Mouse (Mus musculus) heart, adult 11 months (tissue): ENCODE results near the gene Golt1b.

ENCODE experiments used
- DNase-seq: peaks from one replicate; pipeline ENCODE4 v3.0.0; 2022

The Golt1b gene

GRCm38 (mm10) chr6:142387011-142387754 lies at the start of gene Golt1b, which contains the start of gene Recql:
Gene Golt1b, plus strand, starts transcription at chr6:142387221.
Gene Recql, minus strand, starts transcription at chr6:142387087.
- DNase-seq, result peak; percentile 100

GRCm38 (mm10) chr6:142338961-142339360 lies 48.1 kb upstream of the Golt1b start:
- no peak for DNase-seq

- no peak for DNase-seq
Measured at GRCm38 (mm10) chr6:142339576-142339975, 47.4 kb upstream of the Golt1b start.

DNA sequence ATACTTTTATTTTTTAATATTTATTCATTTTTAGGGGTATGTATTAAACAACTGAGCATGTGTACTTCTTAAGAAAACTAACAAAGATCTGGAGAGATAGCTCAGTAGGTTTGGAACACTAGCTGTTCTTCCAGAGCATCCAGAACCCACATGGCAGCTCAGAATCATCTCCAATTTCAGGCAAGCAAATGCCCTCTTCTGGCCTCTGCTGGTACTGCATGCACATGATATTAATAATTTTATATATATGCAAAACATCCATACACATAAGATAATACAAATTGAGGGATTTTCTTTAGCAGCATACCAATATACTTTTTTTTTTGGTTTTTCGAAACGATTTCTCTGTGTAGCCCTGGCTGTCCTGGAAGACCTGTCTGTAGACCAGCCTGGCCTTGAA lies 43.5 kb upstream of the Golt1b start:
- peak; percentile 51 for DNase-seq

- DNase-seq, result peak; percentile 98
Measured at GRCm38 (mm10) chr6:142345440-142346038, 41.5 kb upstream of the Golt1b start, which contains the start of gene Pyroxd1. Gene Pyroxd1, plus strand, starts transcription at chr6:142345654.

DNA sequence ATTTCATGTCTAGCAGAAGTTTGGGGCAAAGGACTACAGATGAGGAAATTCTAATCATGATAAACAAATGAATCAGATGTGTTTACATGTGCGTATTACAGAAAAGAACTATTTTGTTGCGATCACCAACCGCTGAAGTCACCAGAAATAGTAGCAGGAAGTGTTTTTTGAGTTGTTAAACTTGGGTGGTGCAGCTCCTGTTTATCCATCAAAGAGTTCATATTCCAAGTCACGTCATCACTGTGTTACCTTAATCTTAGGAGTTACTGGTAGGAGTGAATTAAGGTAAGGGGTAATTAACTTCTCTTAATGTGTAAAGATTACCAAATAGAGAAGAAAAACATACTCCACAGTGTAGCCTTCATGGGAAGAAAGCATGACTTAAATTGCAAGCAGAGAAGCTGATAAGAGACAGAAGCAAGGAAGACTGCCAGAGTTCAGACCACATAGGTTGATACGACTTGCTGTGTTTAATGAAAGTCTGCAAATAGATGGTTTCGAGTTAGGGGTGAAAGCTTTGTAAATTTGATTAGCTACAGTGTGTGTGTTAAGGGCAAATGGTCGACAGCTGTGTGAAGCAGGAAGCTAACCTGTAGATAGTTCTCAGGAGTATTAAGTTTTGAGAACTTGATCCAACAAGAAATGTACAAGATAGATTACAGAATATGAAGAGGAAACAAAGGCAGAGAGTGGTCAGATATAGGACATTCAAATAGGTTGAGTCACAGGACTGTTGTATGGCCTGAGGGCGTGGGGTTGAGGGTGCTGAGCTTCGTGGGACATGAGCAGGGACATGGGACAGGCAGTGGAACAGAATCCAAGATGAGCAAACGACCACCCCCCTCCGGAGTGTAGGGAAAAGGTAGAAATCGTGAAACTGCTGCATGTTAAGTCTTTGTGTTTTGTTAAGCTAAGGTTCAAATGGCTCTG lies 40.6 kb upstream of the Golt1b start:
- DNase-seq, result peak; percentile 36

DNA sequence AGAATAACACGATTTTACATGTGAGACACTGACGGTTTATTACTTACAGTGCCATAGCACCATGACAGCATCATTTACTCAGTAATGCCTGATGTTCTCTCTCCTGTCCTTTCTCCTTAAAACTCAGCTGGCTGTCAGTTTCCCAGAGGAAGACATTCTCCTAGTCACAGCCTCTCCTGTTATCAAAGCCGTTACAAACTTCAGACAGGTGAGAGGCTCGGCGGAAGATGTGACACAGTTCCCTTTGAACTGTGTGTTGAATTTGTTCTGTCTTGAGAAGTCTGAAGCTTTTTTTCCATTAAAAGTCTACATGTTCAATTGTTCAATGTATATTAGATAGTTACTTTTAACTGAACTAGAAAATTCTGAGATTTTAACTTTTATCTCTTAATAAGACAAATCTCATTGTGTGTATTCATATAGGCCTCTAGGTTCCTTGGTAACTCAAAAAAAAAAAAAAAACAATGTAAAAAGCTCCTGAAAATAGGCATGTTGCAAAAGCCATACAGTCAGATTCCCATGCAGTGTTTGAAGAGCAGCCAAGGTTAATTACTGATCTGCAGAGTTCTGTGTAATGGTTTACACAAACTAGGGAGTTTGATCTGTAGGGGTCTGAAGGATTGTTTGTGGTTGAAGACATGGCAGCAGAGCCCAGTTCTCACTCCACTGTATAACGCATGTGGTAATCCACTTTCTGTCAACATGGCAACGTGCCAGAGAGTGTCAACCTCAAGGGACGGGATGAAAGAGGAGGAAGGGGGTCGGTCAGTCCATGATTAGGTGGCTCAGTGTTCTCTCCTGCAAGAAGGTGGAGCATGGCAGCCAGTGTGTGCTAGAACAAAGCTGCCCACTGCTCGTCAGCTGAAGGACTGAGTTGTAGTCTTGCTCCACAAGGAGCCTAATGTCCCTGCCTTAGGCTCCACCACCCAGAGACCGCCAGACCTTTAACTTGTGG lies 39.3 kb upstream of the Golt1b start:
- peak; percentile 75 for DNase-seq

GRCm38 (mm10) chr6:142352099-142352498 lies 34.9 kb upstream of the Golt1b start:
- peak; percentile 45 for DNase-seq

- peak; percentile 61 for DNase-seq
Measured at GRCm38 (mm10) chr6:142357106-142357505, 29.9 kb upstream of the Golt1b start.

DNA sequence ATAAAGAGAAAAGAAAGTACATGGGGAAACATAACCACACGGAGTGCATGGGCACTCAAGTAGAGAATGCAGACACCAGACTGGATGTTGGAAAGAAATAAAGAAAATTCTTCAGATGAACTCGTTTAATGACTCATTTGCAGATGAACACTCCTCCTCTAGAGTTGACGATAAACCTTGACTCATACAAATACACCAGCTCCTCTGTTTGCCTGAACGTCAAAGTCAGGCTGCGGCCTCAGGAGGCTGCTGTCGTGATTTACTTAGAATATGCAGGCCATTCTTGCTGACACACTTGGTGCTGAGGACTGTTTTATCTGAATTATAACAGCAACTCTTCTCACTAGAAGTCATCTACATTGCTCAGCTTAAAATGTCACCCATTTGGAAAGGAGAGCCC lies 25.0 kb upstream of the Golt1b start:
- DNase-seq, result no peak

GRCm38 (mm10) chr6:142363019-142363576 lies 23.9 kb upstream of the Golt1b start:
- no peak for DNase-seq

- DNase-seq, result peak; percentile 86
Measured at GRCm38 (mm10) chr6:142365742-142366472, 21.1 kb upstream of the Golt1b start.

GRCm38 (mm10) chr6:142366473-142367018 lies 20.5 kb upstream of the Golt1b start:
- peak; percentile 53 for DNase-seq

- DNase-seq, result no peak
Measured at GRCm38 (mm10) chr6:142367565-142367964, 19.5 kb upstream of the Golt1b start.

GRCm38 (mm10) chr6:142369568-142369967 lies 17.5 kb upstream of the Golt1b start:
- no peak for DNase-seq

DNA sequence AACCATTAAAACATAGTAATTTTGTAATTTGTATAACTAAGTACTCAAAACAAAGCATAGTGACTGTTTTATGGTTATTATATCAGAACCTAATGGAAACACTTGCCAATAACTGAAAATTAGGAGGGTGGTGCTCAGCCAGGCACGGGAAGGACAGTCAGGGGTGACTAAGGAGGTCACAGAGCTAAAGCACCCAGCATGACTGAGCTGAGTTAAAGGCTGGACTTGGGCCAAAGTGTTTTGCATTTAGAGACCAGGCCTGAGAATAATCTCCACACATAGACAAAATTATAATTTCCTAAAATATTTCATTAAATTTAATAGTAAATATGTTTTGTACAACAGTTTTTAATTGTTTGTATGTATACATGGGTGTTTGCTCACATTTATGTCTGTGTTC lies 9.9 kb upstream of the Golt1b start:
- peak; percentile 64 for DNase-seq

GRCm38 (mm10) chr6:142378576-142379330 lies 8.3 kb upstream of the Golt1b start:
- peak; percentile 73 for DNase-seq

DNA sequence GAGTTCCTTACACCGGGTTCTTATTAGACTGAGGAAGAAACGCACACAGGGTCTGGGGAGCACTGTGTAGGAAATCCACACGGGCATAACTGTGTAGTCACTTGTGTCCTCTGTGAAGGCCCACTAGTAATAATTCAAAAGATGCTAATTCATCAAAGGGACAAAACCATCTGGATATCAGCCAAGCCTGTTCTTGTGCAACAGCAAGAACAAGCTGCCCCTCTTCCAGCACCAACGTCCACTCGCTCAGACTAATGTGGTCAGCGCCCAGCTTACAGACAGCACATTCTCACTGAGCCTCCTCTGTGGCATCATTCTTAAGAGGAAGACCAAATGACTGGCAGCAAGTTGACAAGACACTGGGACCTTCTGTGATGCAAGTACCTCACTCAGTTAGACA lies 7.1 kb upstream of the Golt1b start:
- peak; percentile 64 for DNase-seq

GRCm38 (mm10) chr6:142381615-142382014 lies 5.4 kb upstream of the Golt1b start:
- DNase-seq, result peak; percentile 69

GRCm38 (mm10) chr6:142384521-142384920 lies 2.5 kb upstream of the Golt1b start:
- DNase-seq, result peak; percentile 72
